Mouse (Mus musculus) heart, embryonic 12.5 days (tissue): ENCODE data around the gene Tle4. TPM values are rescaled to one million over a fixed set of nuclear protein-coding genes. Genes with fewer than 3 reads are reported as not detected.
A peak's percentile ranks its signal among the peaks of the same experiment; 100 is the strongest.

Source experiments
- ATAC-seq: fragments of 200-750 bp; cut with Nextera tagmentation; 2 replicates; pipeline ENCODE4 v1.8.0; 2017; ENCODE audit warnings: moderate TSS enrichment, moderate library complexity; ENCODE audit not compliant: insufficient number of reproducible peaks, low FRiP score
- H3K27ac ChIP-seq: fragments of 300-500 bp; sonication (generic); 2 replicates; pipeline ENCODE4 v1.5.1; 2016; ENCODE audit warnings: mild to moderate bottlenecking, moderate library complexity; ENCODE audit not compliant: poor library complexity, severe bottlenecking
- H3K27me3 ChIP-seq: fragments of 300-500 bp; sonication (generic); replicated peaks from 2 replicates; pipeline ENCODE4 v1.6.1; 2016; ENCODE audit warnings: mild to moderate bottlenecking, moderate library complexity
- H3K36me3 ChIP-seq: fragments of 300-500 bp; sonication (generic); 2 replicates; pipeline ENCODE4 v1.6.1; 2016; ENCODE audit warnings: mild to moderate bottlenecking, moderate library complexity
- H3K4me1 ChIP-seq: fragments of 300-500 bp; sonication (generic); replicated peaks from 2 replicates; pipeline ENCODE4 v1.6.1; 2016; ENCODE audit warnings: mild to moderate bottlenecking
- H3K4me2 ChIP-seq: fragments of 300-500 bp; sonication (generic); 2 replicates; pipeline ENCODE4 v1.6.1; 2016; ENCODE audit warnings: mild to moderate bottlenecking, moderate library complexity
- H3K4me3 ChIP-seq: fragments of 300-500 bp; sonication (generic); 2 replicates; pipeline ENCODE4 v1.5.1; 2016; ENCODE audit warnings: mild to moderate bottlenecking
- H3K9ac ChIP-seq: fragments of 300-500 bp; sonication (generic); 2 replicates; pipeline ENCODE4 v1.6.1; 2016; ENCODE audit warnings: mild to moderate bottlenecking, moderate library complexity
- H3K9me3 ChIP-seq: fragments of 300-500 bp; sonication (generic); replicated peaks from 2 replicates; pipeline ENCODE4 v1.6.1; 2016; ENCODE audit warnings: mild to moderate bottlenecking, moderate library complexity
- WGBS: fragments of 180-500 bp; shearing (Covaris S2); methylation state at CpG from one replicate; pipeline ENCODE4 v1.1.7; 2016; 5-methylcytosine and 5-hydroxymethylcytosine counted together
- polyA plus RNA-seq: library from polyadenylated mRNA; unstranded; fragments of >200 nt; fragmentation: Nextera tagmentation; extraction: Ambion mirVana; gene quantifications from 2 replicates; pipeline ENCODE4 v1.2.1, GENCODE M21; 2016

Tle4 gene
- polyA plus RNA-seq, 1 experiment from 2014 or later, result 10.9 TPM

- Histone ChIP-seq H3K4me3 (no peak overlapping the region), H3K4me2 (no peak overlapping the region), H3K27ac (no peak overlapping the region), H3K9me3 (no peaks in the 10 kb centered on the region), H3K27me3 (no peaks in the 10 kb centered on the region), H3K4me1 (peaks cover 23% of the 10 kb centered on the region), H3K9ac (no peak overlapping the region), H3K36me3 (peaks cover 8% of the 10 kb centered on the region; the same call in 1 of the 2 replicates)
- no peak for ATAC-seq
- 43% methylated on average over 3 of the region's 3 CpGs for WGBS
Observed at GRCm38 (mm10) chr19:14588221-14589123, 9.4 kb downstream of the Tle4 start.

- no peak overlapping the region for H3K4me3 ChIP-seq
- 0 out of 2 replicates have a peak, but pooled peaks have one; percentile 55 for ATAC-seq
- no peak overlapping the region for H3K4me2 ChIP-seq
- peaks cover 23% of the 10 kb centered on the region for H3K4me1 ChIP-seq
- H3K36me3 ChIP-seq, result peaks cover 11% of the 10 kb centered on the region
- H3K27ac ChIP-seq, result no peak overlapping the region
- no peaks in the 10 kb centered on the region for H3K9me3 ChIP-seq
- H3K27me3 ChIP-seq, result no peaks in the 10 kb centered on the region
- no peak overlapping the region for H3K9ac ChIP-seq
- 59% methylated on average over 3 of the region's 3 CpGs for WGBS
Observed at GRCm38 (mm10) chr19:14586171-14586570, 11.7 kb downstream of the Tle4 start.

- no peak overlapping the region for H3K27ac ChIP-seq
- peaks cover 13% of the 10 kb centered on the region for H3K36me3 ChIP-seq
- ATAC-seq, result no peak
- no peak overlapping the region for H3K4me3 ChIP-seq
- 73% methylated on average over 4 of the region's 4 CpGs for WGBS
- H3K27me3 ChIP-seq, result no peaks in the 10 kb centered on the region
- peaks cover 23% of the 10 kb centered on the region for H3K4me1 ChIP-seq
- no peak overlapping the region for H3K9ac ChIP-seq
- no peak overlapping the region for H3K4me2 ChIP-seq
- no peaks in the 10 kb centered on the region for H3K9me3 ChIP-seq
Observed at GRCm38 (mm10) chr19:14585731-14586130, 12.1 kb downstream of the Tle4 start.

- no peak overlapping the region for H3K4me2 ChIP-seq
- no peak overlapping the region for H3K9ac ChIP-seq
- H3K9me3 ChIP-seq, result no peaks in the 10 kb centered on the region
- H3K27me3 ChIP-seq, result no peaks in the 10 kb centered on the region
- peaks cover 12% of the 10 kb centered on the region for H3K36me3 ChIP-seq
- 92% methylated on average over 3 of the region's 3 CpGs for WGBS
- H3K4me1 ChIP-seq, result peaks cover 23% of the 10 kb centered on the region
- H3K27ac ChIP-seq, result no peak overlapping the region
- H3K4me3 ChIP-seq, result no peak overlapping the region
- ATAC-seq, result no peak
Observed at GRCm38 (mm10) chr19:14585235-14585634, 12.6 kb downstream of the Tle4 start.

GRCm38 (mm10) chr19:14578698-14579097 lies 19.2 kb downstream of the Tle4 start:
- no peak overlapping the region for H3K27ac ChIP-seq
- no peaks in the 10 kb centered on the region for H3K9me3 ChIP-seq
- H3K4me1 ChIP-seq, result peaks cover 2% of the 10 kb centered on the region; the same call in 1 of the 2 replicates
- H3K9ac ChIP-seq, result no peak overlapping the region
- H3K36me3 ChIP-seq, result peaks cover 8% of the 10 kb centered on the region
- 92% methylated on average over 5 of the region's 5 CpGs for WGBS
- no peak overlapping the region for H3K4me3 ChIP-seq
- no peak overlapping the region for H3K4me2 ChIP-seq
- H3K27me3 ChIP-seq, result no peaks in the 10 kb centered on the region
- no peak for ATAC-seq

- no peak for ATAC-seq
- Histone ChIP-seq H3K27ac (no peak overlapping the region), H3K27me3 (no peaks in the 10 kb centered on the region), H3K9ac (no peak overlapping the region), H3K4me1 (peaks cover 2% of the 10 kb centered on the region; the same call in 1 of the 2 replicates), H3K4me3 (no peak overlapping the region), H3K36me3 (peaks cover 8% of the 10 kb centered on the region), H3K9me3 (no peaks in the 10 kb centered on the region), H3K4me2 (no peak overlapping the region)
- 80% methylated on average over 4 of the region's 4 CpGs for WGBS
Observed at GRCm38 (mm10) chr19:14578016-14578415, 19.8 kb downstream of the Tle4 start.

- Histone ChIP-seq H3K9ac (no peak overlapping the region), H3K36me3 (peaks cover 6% of the 10 kb centered on the region), H3K4me1 (peaks cover 2% of the 10 kb centered on the region; the same call in 1 of the 2 replicates), H3K27ac (no peak overlapping the region), H3K27me3 (no peaks in the 10 kb centered on the region), H3K4me2 (no peak overlapping the region), H3K9me3 (no peaks in the 10 kb centered on the region), H3K4me3 (no peak overlapping the region)
- ATAC-seq, result no peak
Observed at GRCm38 (mm10) chr19:14576311-14576710, 21.5 kb downstream of the Tle4 start.

- Histone ChIP-seq H3K36me3 (no peaks in the 10 kb centered on the region), H3K9me3 (no peaks in the 10 kb centered on the region), H3K27me3 (no peaks in the 10 kb centered on the region), H3K4me3 (no peak overlapping the region), H3K4me1 (peaks cover 7% of the 10 kb centered on the region), H3K27ac (no peak overlapping the region; the same call in 1 of the 2 replicates), H3K4me2 (no peak overlapping the region), H3K9ac (no peak overlapping the region)
- no peak for ATAC-seq
Observed at GRCm38 (mm10) chr19:14568879-14569278, 29.0 kb downstream of the Tle4 start.

- Histone ChIP-seq H3K27ac (no peak overlapping the region), H3K9ac (no peak overlapping the region), H3K4me3 (no peak overlapping the region), H3K36me3 (no peaks in the 10 kb centered on the region), H3K27me3 (no peaks in the 10 kb centered on the region), H3K9me3 (no peaks in the 10 kb centered on the region), H3K4me1 (peaks cover 10% of the 10 kb centered on the region), H3K4me2 (no peak overlapping the region)
- WGBS, result 87% methylated on average over 3 of the region's 3 CpGs
- no peak for ATAC-seq
Observed at GRCm38 (mm10) chr19:14567081-14567480, 30.8 kb downstream of the Tle4 start.

GRCm38 (mm10) chr19:14566564-14567021 lies 31.3 kb downstream of the Tle4 start:
- H3K4me3 ChIP-seq, result no peak overlapping the region
- no peak overlapping the region for H3K9ac ChIP-seq
- WGBS, result 81% methylated on average over 5 of the region's 5 CpGs
- ATAC-seq, result no peak
- no peaks in the 10 kb centered on the region for H3K36me3 ChIP-seq
- no peaks in the 10 kb centered on the region for H3K27me3 ChIP-seq
- no peaks in the 10 kb centered on the region for H3K9me3 ChIP-seq
- H3K27ac ChIP-seq, result no peak overlapping the region
- peaks cover 10% of the 10 kb centered on the region for H3K4me1 ChIP-seq
- H3K4me2 ChIP-seq, result no peak overlapping the region

- Histone ChIP-seq H3K9ac (no peak overlapping the region), H3K27ac (no peak overlapping the region), H3K27me3 (no peaks in the 10 kb centered on the region), H3K4me3 (no peak overlapping the region), H3K36me3 (no peaks in the 10 kb centered on the region), H3K4me1 (peaks cover 10% of the 10 kb centered on the region), H3K4me2 (no peak overlapping the region), H3K9me3 (no peaks in the 10 kb centered on the region)
- no peak for ATAC-seq
- WGBS, result 90% methylated on average over 4 of the region's 4 CpGs
Observed at GRCm38 (mm10) chr19:14565424-14566069, 32.3 kb downstream of the Tle4 start.
